Mouse (Mus musculus) hindbrain, embryonic 16.5 days (tissue): ENCODE measurements at regions not wholly inside any gene's neighbourhood (a gene's known extent, or its start where the extent isn't known, plus 50 kb on each side); places are given as distances from the start of the nearest gene placed in this dataset.

Experiments
- ATAC-seq: fragments of 200-750 bp; cut with Nextera tagmentation; 2 replicates; pipeline ENCODE4 v1.8.0; 2017; ENCODE audit warnings: moderate TSS enrichment, moderate library complexity
- H3K27ac ChIP-seq: fragments of 300-500 bp; sonication (generic); 2 replicates; pipeline ENCODE4 v1.5.1; 2014; ENCODE audit warnings: low read depth, mild to moderate bottlenecking, control low read depth, low read length, moderate library complexity
- H3K27me3 ChIP-seq: fragments of 300-500 bp; sonication (generic); replicated peaks from 2 replicates; pipeline ENCODE4 v1.6.1; 2014; ENCODE audit warnings: low read length; ENCODE audit not compliant: control insufficient read depth, insufficient read depth
- H3K36me3 ChIP-seq: fragments of 300-500 bp; sonication (generic); 2 replicates; pipeline ENCODE4 v1.6.1; 2014; ENCODE audit warnings: mild to moderate bottlenecking, low read length, moderate library complexity, mixed read lengths; ENCODE audit not compliant: control insufficient read depth, insufficient read depth
- H3K4me1 ChIP-seq: fragments of 300-500 bp; sonication (generic); 2 replicates; pipeline ENCODE4 v1.6.1; 2014; ENCODE audit warnings: low read depth, low read length; ENCODE audit not compliant: control insufficient read depth, insufficient read depth
- H3K4me2 ChIP-seq: fragments of 300-500 bp; sonication (generic); 2 replicates; pipeline ENCODE4 v1.6.1; 2014; ENCODE audit warnings: mild to moderate bottlenecking, low read length, control low read depth, moderate library complexity
- H3K4me3 ChIP-seq: fragments of 300-500 bp; sonication (generic); 2 replicates; pipeline ENCODE4 v1.5.1; 2014; ENCODE audit warnings: mild to moderate bottlenecking, low read length, control low read depth, moderate library complexity
- H3K9ac ChIP-seq: fragments of 300-500 bp; sonication (generic); 2 replicates; pipeline ENCODE4 v1.6.1; 2014; ENCODE audit warnings: low read depth, mild to moderate bottlenecking, control low read depth, low read length, moderate library complexity
- H3K9me3 ChIP-seq: fragments of 300-500 bp; sonication (generic); 2 replicates; pipeline ENCODE4 v1.6.1; 2014; ENCODE audit warnings: mild to moderate bottlenecking, low read length, moderate library complexity; ENCODE audit not compliant: control insufficient read depth
- WGBS: fragments of 180-500 bp; shearing (Covaris S2); extraction: QIAGEN DNeasy Blood & Tissue Kit; methylation state at CpG from one replicate; pipeline ENCODE4 v1.1.7; 2014; 5-methylcytosine and 5-hydroxymethylcytosine counted together

- Histone ChIP-seq H3K4me1 (no peaks in the 10 kb centered on the region), H3K27me3 (no peaks in the 10 kb centered on the region; the same call in 1 of the 2 replicates), H3K9ac (no peak overlapping the region), H3K27ac (no peak overlapping the region), H3K4me3 (no peak overlapping the region), H3K36me3 (no peaks in the 10 kb centered on the region), H3K4me2 (no peak overlapping the region), H3K9me3 (no peaks in the 10 kb centered on the region)
- no peak for ATAC-seq
- 19% methylated on average over 7 of the region's 7 CpGs for WGBS
Measured at GRCm38 (mm10) chr1:136727868-136728631, 103.3 kb downstream of the Zfp281 start.

GRCm38 (mm10) chr1:136728632-136728944 lies 103.9 kb downstream of the Zfp281 start:
- Histone ChIP-seq H3K4me1 (no peaks in the 10 kb centered on the region), H3K27ac (no peak overlapping the region), H3K4me3 (no peak overlapping the region), H3K27me3 (no peaks in the 10 kb centered on the region; the same call in 1 of the 2 replicates), H3K9ac (no peak overlapping the region), H3K36me3 (no peaks in the 10 kb centered on the region), H3K4me2 (no peak overlapping the region), H3K9me3 (no peaks in the 10 kb centered on the region)
- 83% methylated on average over 4 of the region's 4 CpGs for WGBS
- ATAC-seq, result no peak

DNA sequence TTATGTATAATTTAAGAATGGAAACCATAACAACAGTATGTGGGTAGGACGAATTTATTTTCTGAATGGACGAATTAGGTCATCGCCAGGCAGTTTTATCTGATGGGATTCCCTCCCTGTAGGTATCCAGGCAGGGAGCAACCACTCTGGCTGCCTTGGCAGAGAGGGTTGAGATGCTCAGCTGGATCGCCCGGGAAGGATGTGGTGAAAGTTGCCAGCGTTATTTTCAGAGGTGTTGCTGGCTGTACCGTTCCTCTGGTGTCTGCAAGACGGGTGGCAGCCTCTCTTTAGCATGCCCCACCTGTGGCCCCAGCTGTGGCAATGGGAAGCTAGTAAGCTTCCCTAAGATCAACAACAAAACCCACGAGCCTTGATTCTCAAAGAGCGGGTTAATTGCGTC lies 105.9 kb downstream of the Zfp281 start:
- H3K9me3 ChIP-seq, result no peaks in the 10 kb centered on the region
- 39% methylated on average over 11 of the region's 11 CpGs for WGBS
- no peak for ATAC-seq
- no peaks in the 10 kb centered on the region for H3K4me1 ChIP-seq
- H3K4me3 ChIP-seq, result no peak overlapping the region
- no peak overlapping the region for H3K27ac ChIP-seq
- H3K9ac ChIP-seq, result no peak overlapping the region
- H3K36me3 ChIP-seq, result no peaks in the 10 kb centered on the region
- no peaks in the 10 kb centered on the region; the same call in 1 of the 2 replicates for H3K27me3 ChIP-seq
- no peak overlapping the region for H3K4me2 ChIP-seq

- Histone ChIP-seq H3K4me1 (no peaks in the 10 kb centered on the region), H3K4me2 (no peak overlapping the region), H3K4me3 (no peak overlapping the region), H3K27me3 (no peaks in the 10 kb centered on the region), H3K36me3 (no peaks in the 10 kb centered on the region), H3K9me3 (no peaks in the 10 kb centered on the region), H3K9ac (no peak overlapping the region), H3K27ac (no peak overlapping the region)
- ATAC-seq, result no peak
- 24% methylated on average over 5 of the region's 5 CpGs for WGBS
Measured at GRCm38 (mm10) chr1:136738030-136738429, 113.3 kb downstream of the Zfp281 start.

DNA sequence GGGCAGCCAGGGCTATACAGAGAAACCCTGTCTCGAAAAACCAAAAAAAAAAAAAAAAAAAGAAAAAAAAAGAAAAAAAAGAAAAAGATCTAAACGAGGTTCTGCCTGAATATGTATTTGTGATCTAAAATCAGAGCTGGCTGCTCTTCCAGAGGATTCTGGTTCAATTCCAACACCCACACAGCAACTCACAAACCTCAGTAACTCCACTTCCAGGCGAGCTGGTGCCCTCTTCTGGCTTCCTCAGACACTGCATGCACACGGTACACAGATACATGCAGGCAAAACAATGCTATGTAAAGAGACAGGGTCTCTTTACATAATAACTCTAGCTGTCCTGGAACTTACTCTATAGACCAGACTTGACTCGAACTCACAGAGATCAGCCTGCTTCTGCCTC lies 114.8 kb downstream of the Zfp281 start:
- Histone ChIP-seq H3K4me1 (no peaks in the 10 kb centered on the region), H3K9me3 (no peaks in the 10 kb centered on the region), H3K27ac (no peak overlapping the region), H3K36me3 (no peaks in the 10 kb centered on the region), H3K4me2 (no peak overlapping the region), H3K9ac (no peak overlapping the region), H3K27me3 (no peaks in the 10 kb centered on the region), H3K4me3 (no peak overlapping the region)
- ATAC-seq, result no peak
- 83% methylated on average over 5 of the region's 5 CpGs for WGBS

GRCm38 (mm10) chr1:136741061-136741460 lies 116.4 kb downstream of the Zfp281 start:
- Histone ChIP-seq H3K4me3 (no peak overlapping the region), H3K9ac (no peak overlapping the region), H3K4me1 (no peaks in the 10 kb centered on the region), H3K27me3 (no peaks in the 10 kb centered on the region), H3K9me3 (no peaks in the 10 kb centered on the region), H3K4me2 (no peak overlapping the region), H3K36me3 (no peaks in the 10 kb centered on the region), H3K27ac (no peak overlapping the region)
- WGBS, result 91% methylated on average over 10 of the region's 10 CpGs
- no peak for ATAC-seq

DNA sequence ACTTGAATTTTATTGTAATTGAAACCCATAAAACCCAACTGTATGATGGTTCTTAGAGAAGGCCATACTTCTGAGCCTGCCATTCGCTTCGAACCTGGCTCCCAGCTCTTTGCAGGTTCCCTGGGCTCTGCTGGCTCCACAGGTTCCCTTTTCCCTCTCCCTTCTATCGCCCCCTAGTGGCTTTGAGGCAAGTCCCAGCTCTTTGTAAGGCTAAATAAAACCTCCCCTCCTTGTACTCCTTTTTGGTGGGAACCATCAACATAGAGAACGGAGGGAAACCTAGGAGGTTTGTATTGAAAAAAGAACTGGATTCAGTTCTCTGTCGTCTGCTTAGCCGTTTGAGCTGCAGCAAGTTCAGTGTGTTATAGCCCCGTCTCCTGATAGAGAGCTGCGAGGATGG lies 124.5 kb downstream of the Zfp281 start:
- Histone ChIP-seq H3K27me3 (no peaks in the 10 kb centered on the region), H3K4me1 (no peaks in the 10 kb centered on the region), H3K4me3 (no peak overlapping the region), H3K36me3 (no peaks in the 10 kb centered on the region), H3K9me3 (no peaks in the 10 kb centered on the region), H3K9ac (no peak overlapping the region), H3K4me2 (no peak overlapping the region), H3K27ac (no peak overlapping the region)
- WGBS, result 61% methylated on average over 8 of the region's 8 CpGs
- ATAC-seq, result no peak

- H3K9me3 ChIP-seq, result no peaks in the 10 kb centered on the region
- no peak overlapping the region for H3K4me2 ChIP-seq
- no peak overlapping the region for H3K4me3 ChIP-seq
- H3K27me3 ChIP-seq, result no peaks in the 10 kb centered on the region
- H3K9ac ChIP-seq, result no peak overlapping the region
- H3K36me3 ChIP-seq, result no peaks in the 10 kb centered on the region
- WGBS, result 86% methylated on average over 14 of the region's 14 CpGs
- no peaks in the 10 kb centered on the region for H3K4me1 ChIP-seq
- no peak for ATAC-seq
- no peak overlapping the region for H3K27ac ChIP-seq
Measured at GRCm38 (mm10) chr1:136751464-136752191, 126.9 kb downstream of the Zfp281 start.

- Histone ChIP-seq H3K4me3 (no peak overlapping the region), H3K4me2 (no peak overlapping the region), H3K27ac (no peak overlapping the region), H3K27me3 (no peaks in the 10 kb centered on the region), H3K9ac (no peak overlapping the region), H3K9me3 (no peaks in the 10 kb centered on the region), H3K36me3 (no peaks in the 10 kb centered on the region), H3K4me1 (no peaks in the 10 kb centered on the region)
- 94% methylated on average over 6 of the region's 6 CpGs for WGBS
- ATAC-seq, result no peak
Measured at GRCm38 (mm10) chr1:136754286-136754685, 129.6 kb downstream of the Zfp281 start.
